In the genomic region with DNA sequence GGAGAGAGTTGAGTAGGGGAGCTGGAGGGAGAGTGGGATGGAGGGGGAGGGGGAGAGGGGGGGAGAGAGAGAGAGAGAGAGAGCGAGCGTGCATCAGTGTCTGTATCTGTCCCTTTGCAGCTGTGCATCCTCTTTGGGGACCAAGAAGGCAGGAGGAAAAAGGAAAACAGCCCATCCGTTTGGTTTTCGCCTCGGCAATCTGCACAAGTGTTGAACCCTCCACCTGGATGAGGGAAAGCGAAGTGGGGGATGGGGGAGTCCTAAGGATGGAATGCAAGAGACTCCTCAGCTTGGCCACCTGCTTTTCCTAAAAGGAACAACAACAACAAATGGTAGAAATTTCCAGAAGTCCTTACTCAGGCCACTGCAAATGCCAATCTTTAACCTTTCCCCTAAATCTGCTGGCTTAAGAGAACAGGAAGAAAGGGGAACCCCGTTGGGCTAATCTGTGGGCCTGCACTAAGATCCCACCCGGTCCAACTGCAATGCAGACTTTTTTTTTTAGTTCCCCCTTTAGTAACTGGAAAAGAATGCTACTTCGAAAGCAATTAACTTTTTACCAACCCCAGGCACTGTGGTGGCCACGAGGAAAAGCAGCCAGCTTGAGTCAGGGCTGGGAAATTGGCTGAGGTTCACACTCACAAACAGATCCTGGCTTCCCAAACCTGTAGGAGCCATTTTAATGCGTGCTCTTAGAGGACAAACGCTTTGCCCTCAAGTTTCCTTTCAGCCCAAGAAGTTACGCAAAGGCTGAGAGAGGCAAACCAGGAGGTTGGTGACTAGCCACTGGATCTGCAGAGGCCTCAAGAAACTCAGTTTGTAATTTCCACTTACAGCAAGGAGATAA, we compare ENCODE assay signal across 8 mouse cellular contexts. TPM values are rescaled to one million over a fixed set of nuclear protein-coding genes. Genes with fewer than 3 reads are reported as not detected.
DNase-seq lines count a peak whose midpoint lies in the region; ATAC-seq and TF ChIP-seq lines count a peak whose summit lies in the region.

No protein-coding gene starts in this region.

- peak; percentile 78 for DNase-seq in adipocyte (ENCODE audit: low spot score)
- peak; percentile 77 for DNase-seq in forebrain, embryonic 11.5 days (ENCODE audit: low spot score)
- DNase-seq in hindbrain, embryonic 14.5 days (ENCODE audit: low spot score): no peak
- DNase-seq in liver, embryonic 13.5 days: no peak
- no peak for DNase-seq in left cerebral cortex, adult 11 months (ENCODE audit: low spot score)

- peak overlapping the region; percentile 96 for H3K27ac ChIP-seq in ES-Bruce4 (ENCODE audit: insufficient read depth, low read length)
- peak overlapping the region; percentile 100 for H3K27ac ChIP-seq in forebrain, embryonic 11.5 days (ENCODE audit: low read depth, low read length)
- peak overlapping the region; percentile 100 for H3K27ac ChIP-seq in hindbrain, embryonic 14.5 days
- H3K27ac ChIP-seq in liver, embryonic 13.5 days: peak overlapping the region; percentile 100
- H3K27ac ChIP-seq in stomach, embryonic 14.5 days (ENCODE audit: low read length): peak overlapping the region; percentile 100

- H3K4me3 ChIP-seq in ES-Bruce4 (ENCODE audit: low read depth, low read length): peak overlapping the region; percentile 21; the same call in 1 of the 2 replicates
- no peak overlapping the region; the same call in 1 of the 2 replicates for H3K4me3 ChIP-seq in forebrain, embryonic 11.5 days (ENCODE audit: low read depth, low read length)
- H3K4me3 ChIP-seq in hindbrain, embryonic 14.5 days (replicated peaks; ENCODE audit: low read length): peak overlapping the region; percentile 31
- peak overlapping the region; percentile 69 for H3K4me3 ChIP-seq in liver, embryonic 13.5 days (replicated peaks)
- peak overlapping the region; percentile 24; the same call in 1 of the 2 replicates for H3K4me3 ChIP-seq in stomach, embryonic 14.5 days (ENCODE audit: low read depth, low read length)

- H3K4me1 ChIP-seq in ES-Bruce4 (ENCODE audit: control insufficient read depth, insufficient read depth, low read length): peaks cover 4% of the 10 kb centered on the region
- peaks cover 84% of the 10 kb centered on the region for H3K4me1 ChIP-seq in forebrain, embryonic 11.5 days (replicated peaks; ENCODE audit: control insufficient read depth, insufficient read depth, low read length)
- H3K4me1 ChIP-seq in hindbrain, embryonic 14.5 days (replicated peaks; ENCODE audit: control insufficient read depth, insufficient read depth, low read length): peaks cover 98% of the 10 kb centered on the region
- peaks cover 96% of the 10 kb centered on the region for H3K4me1 ChIP-seq in liver, embryonic 13.5 days (replicated peaks)
- H3K4me1 ChIP-seq in stomach, embryonic 14.5 days (ENCODE audit: control insufficient read depth, insufficient read depth, low read length): peaks cover 92% of the 10 kb centered on the region

- H3K36me3 ChIP-seq in ES-Bruce4 (ENCODE audit: control insufficient read depth, insufficient read depth, low read length, poor library complexity, severe bottlenecking): no peaks in the 10 kb centered on the region; the same call in 1 of the 2 replicates
- no peaks in the 10 kb centered on the region for H3K36me3 ChIP-seq in forebrain, embryonic 11.5 days (ENCODE audit: control insufficient read depth, insufficient read depth, low read length)
- H3K36me3 ChIP-seq in hindbrain, embryonic 14.5 days (replicated peaks; ENCODE audit: control insufficient read depth, insufficient read depth): peaks cover 6% of the 10 kb centered on the region; the same call in 1 of the 2 replicates
- peaks cover 50% of the 10 kb centered on the region for H3K36me3 ChIP-seq in liver, embryonic 13.5 days
- no peaks in the 10 kb centered on the region for H3K36me3 ChIP-seq in stomach, embryonic 14.5 days (ENCODE audit: control insufficient read depth, insufficient read depth, low read length)

- TF ChIP-seq CTCF in ES-Bruce4 (IDR thresholded peaks at IDR 0.05; ENCODE audit: low read depth, low read length): no peak

- peak; percentile 77 for TF ChIP-seq EP300 in ES-Bruce4 (IDR thresholded peaks at IDR 0.05; ENCODE audit: insufficient read depth, low read depth, low read length)

- WGBS in forebrain, embryonic 11.5 days: 8% methylated on average over 12 of the region's 13 CpGs
- WGBS in hindbrain, embryonic 14.5 days: 11% methylated on average over 12 of the region's 13 CpGs
- WGBS in liver, embryonic 13.5 days (ENCODE audit: insufficient replicate concordance): 34% methylated on average over 13 of the region's 13 CpGs
- 17% methylated on average over 13 of the region's 13 CpGs for whole genome bisulfite sequencing in stomach, embryonic 14.5 days

- ATAC-seq in forebrain, embryonic 11.5 days (replicated peaks; ENCODE audit: low FRiP score): no peak
- no peak for ATAC-seq in hindbrain, embryonic 14.5 days (ENCODE audit: low FRiP score)
- no peak for ATAC-seq in liver, embryonic 13.5 days (ENCODE audit: low read depth)
- no peak for ATAC-seq in stomach, embryonic 14.5 days (ENCODE audit: insufficient number of reproducible peaks, insufficient read depth, low FRiP score, low read depth)
- no peak for ATAC-seq in CD4-positive, CD25-positive, alpha-beta regulatory T cell, adult 4 months

- H3K4me2 ChIP-seq in forebrain, embryonic 11.5 days (ENCODE audit: low read depth, low read length, severe bottlenecking): peak overlapping the region; percentile 72
- peak overlapping the region; percentile 84 for H3K4me2 ChIP-seq in hindbrain, embryonic 14.5 days (replicated peaks)
- peak overlapping the region; percentile 95 for H3K4me2 ChIP-seq in liver, embryonic 13.5 days
- peak overlapping the region; percentile 88 for H3K4me2 ChIP-seq in stomach, embryonic 14.5 days (replicated peaks; ENCODE audit: low read depth, low read length)

- no peaks in the 10 kb centered on the region for H3K27me3 ChIP-seq in ES-Bruce4 (ENCODE audit: control insufficient read depth, insufficient read depth, low read length, poor library complexity, severe bottlenecking)
- no peaks in the 10 kb centered on the region for H3K27me3 ChIP-seq in forebrain, embryonic 11.5 days (ENCODE audit: control insufficient read depth, insufficient read depth, low read length)
- no peaks in the 10 kb centered on the region for H3K27me3 ChIP-seq in hindbrain, embryonic 14.5 days (ENCODE audit: control insufficient read depth, insufficient read depth, low read length)
- H3K27me3 ChIP-seq in liver, embryonic 13.5 days: no peaks in the 10 kb centered on the region
- no peaks in the 10 kb centered on the region for H3K27me3 ChIP-seq in stomach, embryonic 14.5 days (ENCODE audit: control insufficient read depth, insufficient read depth, low read length)

- no peak for TF ChIP-seq POLR2A in ES-Bruce4 (IDR thresholded peaks at IDR 0.05; ENCODE audit: insufficient read depth, low read length)

- H3K9me3 ChIP-seq in ES-Bruce4 (replicated peaks; ENCODE audit: control insufficient read depth, insufficient read depth, low read length, poor library complexity, severe bottlenecking): no peaks in the 10 kb centered on the region
- no peaks in the 10 kb centered on the region for H3K9me3 ChIP-seq in forebrain, embryonic 11.5 days (ENCODE audit: control insufficient read depth, low read length)
- no peaks in the 10 kb centered on the region for H3K9me3 ChIP-seq in hindbrain, embryonic 14.5 days (ENCODE audit: control insufficient read depth, low read length)
- H3K9me3 ChIP-seq in liver, embryonic 13.5 days (replicated peaks): no peaks in the 10 kb centered on the region
- H3K9me3 ChIP-seq in stomach, embryonic 14.5 days (ENCODE audit: control insufficient read depth, low read depth, low read length): no peaks in the 10 kb centered on the region

- H3K9ac ChIP-seq in ES-Bruce4 (ENCODE audit: low read depth, poor library complexity, severe bottlenecking): peak overlapping the region; percentile 91
- peak overlapping the region; percentile 84 for H3K9ac ChIP-seq in forebrain, embryonic 11.5 days (ENCODE audit: low read length)
- H3K9ac ChIP-seq in hindbrain, embryonic 14.5 days: peak overlapping the region; percentile 73
- peak overlapping the region; percentile 86 for H3K9ac ChIP-seq in liver, embryonic 13.5 days
- H3K9ac ChIP-seq in stomach, embryonic 14.5 days (replicated peaks; ENCODE audit: low read depth, low read length): peak overlapping the region; percentile 33; the same call in 1 of the 2 replicates

RNA-seq across cellular contexts. Expression of a gene that starts 17.0 kb away (rescaled TPM):
- 231 and 237 TPM in 2 replicates for polyA plus RNA-seq in ES-Bruce4 (2011; ENCODE audit: insufficient read depth, insufficient read length, low read depth, missing spikeins)
- polyA plus RNA-seq in forebrain, embryonic 11.5 days (2014; fragmentation: Nextera tagmentation; extraction: Ambion mirVana): 54.3 and 61.5 TPM in 2 replicates
- polyA plus RNA-seq in hindbrain, embryonic 14.5 days (2014; fragmentation: Nextera tagmentation; extraction: Ambion mirVana): 55.4 and 63.4 TPM in 2 replicates
- polyA plus RNA-seq in liver, embryonic 13.5 days (2015; fragmentation: Nextera tagmentation; extraction: Ambion mirVana): 26.5 and 28.3 TPM in 2 replicates
- polyA plus RNA-seq in stomach, embryonic 14.5 days (2014; fragmentation: Nextera tagmentation; extraction: Ambion mirVana): 53.1 and 57.6 TPM in 2 replicates
- 10 to 100 TPM; 66.6 to 75.4 TPM for polyA plus RNA-seq in CD4-positive, CD25-positive, alpha-beta regulatory T cell, adult 4 months (2017; shearing (Covaris generic))

Comparison
In these comparisons a context has a peak if more than half of its experiments do, and no peak if none do; other contexts are left out.
1. H3K9ac ChIP-seq: peak in every context shown above with its lines; median percentile 91 in ES-Bruce4; 86 in liver, embryonic 13.5 days; 84 in forebrain, embryonic 11.5 days; 73 in hindbrain, embryonic 14.5 days; 33 in stomach, embryonic 14.5 days.
2. DNase-seq: peak in adipocyte (single experiment) and forebrain, embryonic 11.5 days (single experiment); none in hindbrain, embryonic 14.5 days (single experiment), liver, embryonic 13.5 days (single experiment) and left cerebral cortex, adult 11 months (single experiment).
3. Peak in every context shown above with its lines, with median percentiles within 50 percentile points of each other: H3K27ac ChIP-seq and H3K4me2 ChIP-seq.